Mouse (Mus musculus) olfactory bulb, adult 2 months (tissue): ENCODE measurements at regions not wholly inside any gene's neighbourhood (a gene's known extent, or its start where the extent isn't known, plus 50 kb on each side); places are given as distances from the start of the nearest gene placed in this dataset.

Experiments
- H3K27ac ChIP-seq: fragments of 200-500 bp; 2 replicates; pipeline ENCODE4 v1.5.1; 2012; ENCODE audit warnings: low read depth, low read length; ENCODE audit not compliant: insufficient read depth
- H3K4me1 ChIP-seq: fragments of 200-500 bp; 2 replicates; pipeline ENCODE4 v1.6.1; 2012; ENCODE audit warnings: low read length; ENCODE audit not compliant: control insufficient read depth, insufficient read depth
- H3K4me3 ChIP-seq: fragments of 200-500 bp; 2 replicates; pipeline ENCODE4 v1.5.1; 2012; ENCODE audit warnings: mild to moderate bottlenecking, low read depth, low read length, moderate library complexity; ENCODE audit not compliant: insufficient read depth
- CTCF ChIP-seq: fragments of 200-500 bp; IDR thresholded peaks from 2 replicates; pipeline ENCODE4 v1.5.1; 2012; ENCODE audit warnings: low read depth, mild to moderate bottlenecking, low read length, moderate library complexity; ENCODE audit not compliant: insufficient read depth
- POLR2A ChIP-seq: fragments of 200-500 bp; IDR thresholded peaks from 2 replicates; pipeline ENCODE4 v1.6.1; 2012; ENCODE audit warnings: mild to moderate bottlenecking, low read depth, low read length, moderate library complexity; ENCODE audit not compliant: insufficient read depth
- WGBS: fragments of 180-500 bp; shearing (Covaris S2); methylation state at CpG from one replicate; pipeline ENCODE4 v1.1.7; 2018; 5-methylcytosine and 5-hydroxymethylcytosine counted together

DNA sequence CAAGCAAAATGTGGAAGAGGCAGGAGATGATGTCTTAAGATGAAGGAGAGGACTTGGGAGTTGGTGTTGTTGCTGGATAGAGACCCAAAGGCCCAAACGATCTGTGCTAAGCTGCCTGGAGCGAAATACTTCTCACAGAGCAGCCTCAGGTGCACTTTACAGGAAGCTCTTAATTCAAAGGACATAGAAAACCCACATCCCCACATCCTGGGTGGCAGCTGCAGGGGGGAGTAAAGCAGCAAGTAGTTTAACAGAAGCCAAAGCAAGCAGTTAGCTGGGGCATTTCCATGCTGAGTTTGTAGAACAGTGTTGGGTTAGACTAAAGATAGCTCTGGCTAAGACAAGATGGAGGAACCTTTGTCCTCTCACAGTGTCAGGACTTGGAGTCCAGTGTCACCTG is 268.5 kb upstream of the Gadl1 start:
- Histone ChIP-seq H3K4me3 (no peak overlapping the region), H3K27ac (no peak overlapping the region), H3K4me1 (no peaks in the 10 kb centered on the region)
- TF ChIP-seq CTCF (no peak), POLR2A (no peak)
- WGBS: 100% methylated on average over 2 of the region's 2 CpGs

DNA sequence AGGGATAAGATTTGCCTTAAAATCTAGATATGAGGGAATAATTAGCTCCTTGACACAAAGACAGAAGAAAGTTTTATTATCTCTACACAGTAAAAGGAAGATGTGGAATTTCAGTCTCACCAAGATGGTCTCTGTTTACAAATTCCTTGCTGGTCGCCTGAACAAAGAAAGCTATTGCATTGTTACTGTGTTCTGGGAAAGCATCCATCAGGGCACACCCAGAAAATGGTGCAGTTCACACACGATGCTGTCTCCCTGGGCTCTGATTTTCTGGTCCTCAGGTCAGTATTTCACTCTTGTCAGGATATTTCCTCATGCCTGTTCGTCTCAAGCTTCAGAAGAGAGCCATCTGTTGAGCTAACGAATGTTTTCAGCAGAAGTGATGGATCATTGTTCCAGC is 267.2 kb upstream of the Gadl1 start:
- Histone ChIP-seq H3K27ac (no peak overlapping the region), H3K4me1 (no peaks in the 10 kb centered on the region), H3K4me3 (no peak overlapping the region)
- WGBS: 72% methylated on average over 4 of the region's 4 CpGs
- TF ChIP-seq POLR2A (no peak), CTCF (no peak)

DNA sequence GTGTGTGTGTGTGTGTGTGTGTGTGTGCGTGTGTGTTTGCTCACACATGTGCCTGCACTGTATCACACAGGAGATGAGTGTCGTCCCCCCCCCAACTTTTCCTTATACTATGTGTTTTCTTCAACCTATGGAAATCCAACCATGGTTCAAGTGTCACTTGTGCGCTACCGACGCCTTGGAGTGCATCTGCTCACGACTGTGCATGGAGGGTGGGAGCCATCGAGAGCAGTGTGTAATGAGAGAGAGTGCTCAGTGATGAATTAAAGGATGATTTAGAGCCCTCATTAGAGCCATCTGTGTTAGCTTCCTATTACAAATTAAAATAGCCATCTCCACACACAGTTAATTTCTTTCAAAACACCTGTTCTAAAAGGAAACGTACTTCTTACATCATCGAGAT is 264.3 kb upstream of the Gadl1 start:
- 70% methylated on average over 9 of the region's 9 CpGs for WGBS
- TF ChIP-seq CTCF (no peak), POLR2A (no peak)
- Histone ChIP-seq H3K4me3 (no peak overlapping the region), H3K27ac (no peak overlapping the region), H3K4me1 (no peaks in the 10 kb centered on the region)

DNA sequence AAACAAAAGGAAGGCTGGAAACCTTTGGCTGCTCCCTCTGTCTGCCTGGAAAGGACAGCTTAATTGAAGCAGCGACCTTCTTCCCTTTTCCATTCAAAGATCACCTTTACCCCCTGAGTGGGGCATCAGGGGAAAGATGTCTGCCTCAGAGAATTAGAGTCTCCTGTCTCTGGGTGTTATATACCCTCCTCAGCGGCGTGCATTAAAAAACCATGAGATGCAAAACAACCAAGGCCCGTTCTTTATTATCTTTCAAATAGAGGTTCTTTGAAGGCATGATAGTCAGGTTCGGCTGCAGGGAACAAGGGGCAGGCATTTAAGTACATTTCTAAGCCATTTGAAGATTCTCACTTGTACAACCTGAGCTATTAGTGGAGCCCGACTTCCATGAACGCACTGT is 263.0 kb upstream of the Gadl1 start:
- WGBS: 76% methylated on average over 7 of the region's 7 CpGs
- Histone ChIP-seq H3K4me3 (no peak overlapping the region), H3K27ac (no peak overlapping the region), H3K4me1 (no peaks in the 10 kb centered on the region)
- TF ChIP-seq POLR2A: no peak
- no peak for TF ChIP-seq CTCF

DNA sequence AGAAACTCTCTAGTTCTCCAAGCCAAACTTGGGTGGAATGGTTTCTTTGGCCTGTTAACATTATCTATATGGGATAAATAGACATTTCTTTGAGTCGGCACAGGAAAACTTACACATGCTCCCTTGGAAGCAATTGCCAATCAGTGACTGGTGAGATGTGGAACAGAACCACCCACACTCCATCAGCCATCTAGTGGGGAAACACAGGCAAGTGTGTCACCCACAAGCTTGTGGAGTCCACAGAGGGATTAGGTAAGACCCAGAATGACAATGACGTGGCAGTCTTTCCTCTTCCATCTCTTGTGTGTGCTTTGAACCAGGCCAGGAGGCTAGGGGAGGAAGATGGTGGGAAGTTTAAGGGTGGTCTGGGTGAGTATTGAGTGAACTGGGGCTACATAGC is 257.5 kb upstream of the Gadl1 start:
- Histone ChIP-seq H3K4me3 (no peak overlapping the region), H3K4me1 (no peaks in the 10 kb centered on the region), H3K27ac (no peak overlapping the region)
- no peak for TF ChIP-seq POLR2A
- no peak for TF ChIP-seq CTCF
- 89% methylated on average over 2 of the region's 2 CpGs for WGBS

DNA sequence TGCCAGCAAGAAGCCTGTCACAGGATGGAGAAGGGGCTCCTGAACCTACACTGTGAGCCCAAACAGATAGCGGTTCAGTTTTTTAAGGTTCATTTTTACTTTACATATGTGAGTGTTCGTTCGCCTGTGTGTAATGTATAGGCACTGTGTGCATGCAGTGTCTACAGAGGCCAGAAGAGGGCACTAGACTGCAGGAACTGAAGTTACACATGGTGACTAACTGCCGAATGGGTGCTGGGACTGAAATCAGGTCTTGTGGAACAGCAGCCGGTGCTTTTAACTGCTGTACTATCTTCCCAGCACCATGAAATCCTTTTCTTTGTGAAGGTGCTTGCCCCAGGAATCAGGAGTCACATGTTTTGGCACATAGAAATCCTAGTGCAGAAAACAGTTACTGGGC is 256.1 kb upstream of the Gadl1 start:
- TF ChIP-seq CTCF: no peak
- Histone ChIP-seq H3K27ac (no peak overlapping the region), H3K4me1 (no peaks in the 10 kb centered on the region), H3K4me3 (no peak overlapping the region)
- WGBS: 97% methylated on average over 5 of the region's 5 CpGs

DNA sequence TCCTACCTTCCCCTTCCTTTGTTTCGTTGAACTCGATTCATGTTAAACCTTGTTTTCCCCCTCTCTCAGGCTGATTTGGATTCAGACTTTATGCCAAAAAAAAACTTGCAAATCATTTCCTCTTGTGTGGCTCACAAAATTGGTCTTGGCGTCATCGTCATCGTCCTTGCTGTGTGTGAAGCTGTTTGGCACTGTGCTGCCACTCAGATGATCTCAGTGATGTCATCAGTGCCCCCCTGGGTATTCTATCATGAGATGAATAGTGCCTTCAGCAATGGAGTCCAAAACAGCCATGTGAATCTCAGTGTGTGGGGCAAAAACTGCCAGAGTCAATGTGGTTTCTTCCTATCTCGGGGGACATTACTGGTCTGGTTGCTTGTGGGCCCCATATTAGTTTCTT is 254.3 kb upstream of the Gadl1 start:
- Histone ChIP-seq H3K27ac (no peak overlapping the region), H3K4me3 (no peak overlapping the region), H3K4me1 (no peaks in the 10 kb centered on the region)
- 73% methylated on average over 6 of the region's 6 CpGs for WGBS
- TF ChIP-seq CTCF (no peak), POLR2A (no peak)

DNA sequence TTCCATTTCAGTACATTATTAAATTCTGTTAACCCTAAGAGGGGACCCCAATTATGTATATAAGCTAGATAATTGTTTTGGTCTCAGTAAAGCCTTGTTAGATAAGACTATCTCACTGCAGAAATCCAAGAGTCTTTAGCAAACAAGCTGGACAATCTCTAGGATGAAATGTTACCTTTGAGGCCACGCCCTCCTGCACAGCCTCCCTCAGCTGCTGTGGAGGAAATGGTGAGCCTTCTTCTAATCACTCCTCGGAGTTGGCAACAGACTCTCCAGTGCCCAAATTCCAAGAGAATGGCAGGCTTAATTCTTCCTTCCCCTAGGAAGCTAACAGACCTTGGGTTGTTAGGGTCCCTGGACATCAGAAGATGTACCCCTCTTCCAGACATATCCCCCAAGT is 252.7 kb upstream of the Gadl1 start:
- Histone ChIP-seq H3K27ac (no peak overlapping the region), H3K4me1 (no peaks in the 10 kb centered on the region), H3K4me3 (no peak overlapping the region)
- TF ChIP-seq POLR2A (no peak), CTCF (no peak)
- WGBS: 60% methylated on average over 2 of the region's 2 CpGs

DNA sequence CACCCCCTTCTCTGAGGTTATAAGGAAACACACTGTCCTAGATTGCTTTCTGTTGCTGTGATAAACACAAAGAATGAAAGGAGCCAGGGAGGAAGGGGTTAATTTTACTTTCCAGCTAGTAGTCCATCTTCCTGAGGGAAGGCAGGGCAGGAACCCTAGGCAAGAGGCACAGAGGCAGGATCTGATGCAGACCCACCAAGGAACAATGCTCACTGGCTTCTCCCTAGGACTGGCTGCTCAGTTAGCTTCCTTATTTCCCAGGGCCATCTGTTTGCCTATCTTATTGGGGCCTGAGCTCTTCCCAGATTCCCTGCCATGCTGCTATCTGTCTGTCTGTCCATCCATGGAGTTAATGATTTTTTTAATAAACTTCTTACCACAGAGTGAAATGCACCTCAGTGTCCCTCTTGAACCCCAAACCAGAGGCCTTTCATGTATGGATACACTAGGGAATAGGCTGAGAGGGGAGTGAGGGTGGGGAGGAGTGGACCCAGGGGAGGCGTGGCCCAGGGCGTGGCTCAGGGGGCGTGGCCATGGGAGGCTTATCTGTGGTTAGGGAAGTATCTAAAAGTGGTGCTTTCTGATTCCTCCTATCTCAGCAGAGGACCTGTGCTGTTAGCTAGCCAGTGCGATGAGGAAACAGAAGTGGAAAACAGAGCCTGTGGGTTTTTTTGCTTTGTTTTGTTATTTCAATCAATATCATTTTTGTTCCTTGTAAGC is 252.1 kb upstream of the Gadl1 start:
- WGBS: 56% methylated on average over 4 of the region's 4 CpGs
- TF ChIP-seq CTCF (no peak), POLR2A (no peak)
- no peak overlapping the region for H3K4me3 ChIP-seq
- H3K27ac ChIP-seq: no peak overlapping the region
- no peaks in the 10 kb centered on the region for H3K4me1 ChIP-seq

DNA sequence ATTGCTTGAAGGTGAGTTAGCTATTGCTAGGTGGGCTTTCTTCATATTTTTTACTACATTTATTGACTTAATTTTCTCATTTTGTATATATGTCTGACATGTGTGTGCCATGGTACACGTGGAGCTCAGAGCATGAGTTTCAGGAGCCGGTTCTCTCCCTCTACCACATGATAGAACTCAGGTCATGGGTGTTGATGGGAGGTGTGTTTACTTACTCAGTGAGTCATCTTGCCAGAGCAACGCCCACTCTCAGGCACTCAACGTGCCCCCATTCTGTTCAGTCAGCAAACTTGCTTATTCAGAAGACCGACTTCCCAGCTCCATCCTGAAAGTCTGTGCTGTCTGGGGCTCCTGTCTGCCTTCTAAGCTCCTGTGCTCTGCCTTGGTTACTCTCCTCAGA is 250.8 kb upstream of the Gadl1 start:
- no peak for TF ChIP-seq POLR2A
- TF ChIP-seq CTCF: no peak
- no peak overlapping the region for H3K27ac ChIP-seq
- H3K4me1 ChIP-seq: no peaks in the 10 kb centered on the region
- H3K4me3 ChIP-seq: no peak overlapping the region
- WGBS: 65% methylated on average over 5 of the region's 5 CpGs
